Mouse (Mus musculus): ENCODE measurements at regions not wholly inside any gene's neighbourhood (a gene's known extent, or its start where the extent isn't known, plus 50 kb on each side); places are given as distances from the start of the nearest gene placed in this dataset.

GRCm38 (mm10) chr7:75063816-75064215 lies 245.2 kb downstream of the Sv2b start:
- peak in 1 of 2 experiments; percentile 26 for DNase-seq (ENCODE audit: extremely low spot score in 1 of 2, low spot score in 1 of 2)

GRCm38 (mm10) chr7:75050231-75050630 lies 258.8 kb downstream of the Sv2b start:
- DNase-seq (ENCODE audit: extremely low spot score in 1 of 2, low spot score in 1 of 2) = no peak

GRCm38 (mm10) chr7:75049751-75050150 lies 259.3 kb downstream of the Sv2b start:
- DNase-seq (ENCODE audit: extremely low spot score in 1 of 2, low spot score in 1 of 2) = no peak

GRCm38 (mm10) chr7:75048822-75049221 lies 260.2 kb downstream of the Sv2b start:
- DNase-seq (ENCODE audit: extremely low spot score in 1 of 2, low spot score in 1 of 2) = no peak

- peak in 1 of 2 experiments; percentile 19 for DNase-seq (ENCODE audit: extremely low spot score in 1 of 2, low spot score in 1 of 2)
Measured at GRCm38 (mm10) chr7:75047827-75048226, 261.2 kb downstream of the Sv2b start.

- no peak for DNase-seq (ENCODE audit: extremely low spot score in 1 of 2, low spot score in 1 of 2)
Measured at GRCm38 (mm10) chr7:75040871-75041270, 268.2 kb downstream of the Sv2b start.

- no peak for DNase-seq (ENCODE audit: extremely low spot score in 1 of 2, low spot score in 1 of 2)
Measured at GRCm38 (mm10) chr7:75026191-75026590, 282.9 kb downstream of the Sv2b start.

- DNase-seq (ENCODE audit: extremely low spot score in 1 of 2, low spot score in 1 of 2) = no peak
Measured at GRCm38 (mm10) chr7:75021966-75022365, 287.1 kb downstream of the Sv2b start.

GRCm38 (mm10) chr7:75018640-75019039 lies 290.4 kb downstream of the Sv2b start:
- no peak for DNase-seq (ENCODE audit: extremely low spot score in 1 of 2, low spot score in 1 of 2)

GRCm38 (mm10) chr7:75008481-75008880 lies 300.6 kb downstream of the Sv2b start:
- peak in 1 of 2 experiments; percentile 27 for DNase-seq (ENCODE audit: extremely low spot score in 1 of 2, low spot score in 1 of 2)

GRCm38 (mm10) chr7:74990198-74990597 lies 318.9 kb downstream of the Sv2b start:
- peak in 1 of 2 experiments; percentile 61 for DNase-seq (ENCODE audit: extremely low spot score in 1 of 2, low spot score in 1 of 2)

GRCm38 (mm10) chr7:74979479-74979878 lies 329.6 kb downstream of the Sv2b start:
- no peak for DNase-seq (ENCODE audit: extremely low spot score in 1 of 2, low spot score in 1 of 2)

GRCm38 (mm10) chr7:74975986-74976385 lies 333.1 kb downstream of the Sv2b start:
- DNase-seq (ENCODE audit: extremely low spot score in 1 of 2, low spot score in 1 of 2) = no peak

- no peak for DNase-seq (ENCODE audit: extremely low spot score in 1 of 2, low spot score in 1 of 2)
Measured at GRCm38 (mm10) chr7:74974448-74974847, 334.6 kb downstream of the Sv2b start.

- peak in 1 of 2 experiments; percentile 15 for DNase-seq (ENCODE audit: extremely low spot score in 1 of 2, low spot score in 1 of 2)
Measured at GRCm38 (mm10) chr7:74944421-74945098, 364.5 kb downstream of the Sv2b start.

- peak; percentile 17 to 57 for DNase-seq (ENCODE audit: extremely low spot score in 1 of 2, low spot score in 1 of 2)
Measured at GRCm38 (mm10) chr7:74942917-74943316, 366.1 kb downstream of the Sv2b start.

GRCm38 (mm10) chr7:74942146-74942545 lies 366.9 kb downstream of the Sv2b start:
- DNase-seq (ENCODE audit: extremely low spot score in 1 of 2, low spot score in 1 of 2) = peak in 1 of 2 experiments; percentile 23

GRCm38 (mm10) chr7:74929142-74929829 lies 374.7 kb upstream of the Slco3a1 start:
- no peak for DNase-seq (ENCODE audit: extremely low spot score in 1 of 2, low spot score in 1 of 2)

- no peak for DNase-seq (ENCODE audit: extremely low spot score in 1 of 2, low spot score in 1 of 2)
Measured at GRCm38 (mm10) chr7:74928226-74928927, 373.8 kb upstream of the Slco3a1 start.

- no peak for DNase-seq (ENCODE audit: extremely low spot score in 1 of 2, low spot score in 1 of 2)
Measured at GRCm38 (mm10) chr7:74926729-74927128, 372.1 kb upstream of the Slco3a1 start.

- no peak for DNase-seq (ENCODE audit: extremely low spot score in 1 of 2, low spot score in 1 of 2)
Measured at GRCm38 (mm10) chr7:74924156-74924555, 369.6 kb upstream of the Slco3a1 start.
